Mouse (Mus musculus): ENCODE results near the gene Plxnb2.

DNA sequence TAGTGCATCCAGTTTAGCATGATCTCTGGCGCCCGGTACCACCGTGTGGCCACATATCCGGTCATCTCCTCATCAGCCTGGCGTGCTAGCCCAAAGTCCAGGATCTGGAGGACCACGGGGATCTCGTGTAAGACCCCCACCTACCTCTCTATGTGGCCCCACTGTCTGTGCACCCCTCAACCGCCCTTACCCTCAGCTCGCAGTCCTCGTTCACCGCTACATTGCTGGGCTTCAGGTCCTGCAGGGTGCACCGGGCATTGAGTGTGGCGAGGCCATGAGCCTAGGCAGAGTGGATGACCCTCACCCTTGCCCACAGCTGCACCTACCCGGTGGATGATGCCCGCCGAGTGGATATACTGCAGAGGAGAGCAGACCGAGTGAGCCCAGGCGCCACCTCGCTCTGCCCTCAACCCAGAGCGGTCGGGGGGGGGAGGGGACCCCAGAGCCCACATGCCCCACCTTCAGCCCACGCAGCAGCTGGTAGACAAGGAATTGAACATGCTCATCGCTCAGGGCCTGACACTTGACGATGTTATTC lies 34.7 kb downstream of the Plxnb2 start:
- TF ChIP-seq CTCF (IDR thresholded peaks at IDR 0.05 in 2 of 3, conservative IDR thresholded peaks at IDR 0.05 in 1 of 3; ENCODE audit: control insufficient read depth in 1 of 3, insufficient read depth in 1 of 3, low read depth in 2 of 3, low read length in 3 of 3, poor library complexity in 1 of 3, severe bottlenecking in 1 of 3) (no peak), POLR2A (IDR thresholded peaks at IDR 0.05; ENCODE audit: control insufficient read depth in 1 of 2, insufficient read depth in 1 of 2, low read depth in 1 of 2, low read length in 2 of 2, poor library complexity in 1 of 2) (no peak), SMC3 (IDR thresholded peaks at IDR 0.05; ENCODE audit: low read depth, low read length) (no peak), MAFK (IDR thresholded peaks at IDR 0.05; ENCODE audit: borderline replicate concordance, low read depth, low read length) (no peak), TAL1 (IDR thresholded peaks at IDR 0.05; ENCODE audit: low read length) (no peak), GABPA (IDR thresholded peaks at IDR 0.05; ENCODE audit: low read depth, low read length) (no peak), MYC (IDR thresholded peaks at IDR 0.05; ENCODE audit: low read depth, low read length) (no peak), HCFC1 (IDR thresholded peaks at IDR 0.05; ENCODE audit: low read depth, low read length) (no peak)

Measured in MEL (cell line).